Mouse (Mus musculus) midbrain, postnatal 0 days (tissue): ENCODE data around the gene Rab3c. TPM values are rescaled to one million over a fixed set of nuclear protein-coding genes. Genes with fewer than 3 reads are reported as not detected.

Experiments
- ATAC-seq: fragments of 200-750 bp; cut with Nextera tagmentation; 2 replicates; pipeline ENCODE4 v1.8.0; 2017; ENCODE audit warnings: moderate number of reproducible peaks, mild to moderate bottlenecking, moderate TSS enrichment, moderate library complexity; ENCODE audit not compliant: low FRiP score
- DNase-seq: peaks from one replicate; pipeline ENCODE4 v3.0.0-alpha.2; 2015; ENCODE audit warnings: low spot score
- H3K27ac ChIP-seq: fragments of 300-500 bp; sonication (generic); 2 replicates; pipeline ENCODE4 v1.5.1; 2014; ENCODE audit warnings: low read depth, mild to moderate bottlenecking, low read length, mixed read lengths
- H3K27me3 ChIP-seq: fragments of 300-500 bp; sonication (generic); 2 replicates; pipeline ENCODE4 v1.6.1; 2014; ENCODE audit warnings: low read length, control low read depth, mixed read lengths; ENCODE audit not compliant: insufficient read depth
- H3K36me3 ChIP-seq: fragments of 300-500 bp; sonication (generic); 2 replicates; pipeline ENCODE4 v1.6.1; 2014; ENCODE audit warnings: low read length, control low read depth, mixed read lengths; ENCODE audit not compliant: insufficient read depth
- H3K4me1 ChIP-seq: fragments of 300-500 bp; sonication (generic); 2 replicates; pipeline ENCODE4 v1.6.1; 2014; ENCODE audit warnings: mild to moderate bottlenecking, control low read depth, antibody characterized with exemption, low read length, mixed read lengths; ENCODE audit not compliant: insufficient read depth
- H3K4me2 ChIP-seq: fragments of 300-500 bp; sonication (generic); 2 replicates; pipeline ENCODE4 v1.6.1; 2014; ENCODE audit warnings: low read depth, mild to moderate bottlenecking, low read length, mixed read lengths; ENCODE audit not compliant: poor library complexity, severe bottlenecking
- H3K4me3 ChIP-seq: fragments of 300-500 bp; sonication (generic); 2 replicates; pipeline ENCODE4 v1.5.1; 2014; ENCODE audit warnings: low read depth, mild to moderate bottlenecking, low read length, moderate library complexity
- H3K9ac ChIP-seq: fragments of 300-500 bp; sonication (generic); replicated peaks from 2 replicates; pipeline ENCODE4 v1.6.1; 2014; ENCODE audit warnings: mild to moderate bottlenecking, low read length, moderate library complexity, mixed read lengths; ENCODE audit not compliant: poor library complexity, severe bottlenecking
- H3K9me3 ChIP-seq: fragments of 300-500 bp; sonication (generic); 2 replicates; pipeline ENCODE4 v1.6.1; 2016; ENCODE audit warnings: low read length, control low read depth
- CTCF ChIP-seq: IDR thresholded peaks from 2 replicates; pipeline ENCODE4 v1.5.1; 2016; ENCODE audit warnings: antibody characterized with exemption, mild to moderate bottlenecking
- WGBS: fragments of 180-500 bp; shearing (Covaris S2); extraction: QIAGEN DNeasy Blood & Tissue Kit; methylation state at CpG from one replicate; pipeline ENCODE4 v1.1.7; 2014; 5-methylcytosine and 5-hydroxymethylcytosine counted together
- polyA plus RNA-seq: library from polyadenylated mRNA; unstranded; fragments of >200 nt; fragmentation: Nextera tagmentation; extraction: Ambion mirVana; gene quantifications from 2 replicates; pipeline ENCODE4 v1.2.1, GENCODE M21; 2015
- total RNA-seq: library from RNA; depleted of rRNA; stranded (reverse); fragments of >200 nt; gene quantifications from 2 replicates; pipeline ENCODE4 v1.2.3, GENCODE M21; 2014

Rab3c gene
- total and polyA plus RNA-seq, 2 experiments from 2014 or later, result 164 to 168 TPM

- H3K4me2 ChIP-seq, result no peak overlapping the region
Observed at GRCm38 (mm10) chr13:110175651-110176050, 105.1 kb downstream of the Rab3c start.

GRCm38 (mm10) chr13:110169669-110170068, 111.1 kb downstream of the Rab3c start:
- WGBS, result 25% methylated on average over 3 of the region's 3 CpGs
- H3K9me3 ChIP-seq, result no peaks in the 10 kb centered on the region
- H3K4me1 ChIP-seq, result peaks cover 4% of the 10 kb centered on the region; the same call in 1 of the 2 replicates
- no peak overlapping the region for H3K9ac ChIP-seq
- no peak overlapping the region for H3K27ac ChIP-seq
- ATAC-seq (no peak), DNase-seq (peak; percentile 38)
- no peak overlapping the region for H3K4me3 ChIP-seq
- H3K4me2 ChIP-seq, result no peak overlapping the region
- TF ChIP-seq CTCF, result no peak
- H3K36me3 ChIP-seq, result no peaks in the 10 kb centered on the region
- H3K27me3 ChIP-seq, result no peaks in the 10 kb centered on the region

More at GRCm38 (mm10) chr13:110175651-110176050, 105.1 kb downstream of the Rab3c start:
- DNase-seq (no peak), ATAC-seq (no peak)
- no peak overlapping the region for H3K4me3 ChIP-seq
- 80% methylated on average over 6 of the region's 6 CpGs for WGBS
- TF ChIP-seq CTCF, result no peak
- no peaks in the 10 kb centered on the region for H3K4me1 ChIP-seq
- no peaks in the 10 kb centered on the region for H3K27me3 ChIP-seq
- no peaks in the 10 kb centered on the region for H3K9me3 ChIP-seq
- H3K27ac ChIP-seq, result no peak overlapping the region
- no peaks in the 10 kb centered on the region for H3K36me3 ChIP-seq
- H3K9ac ChIP-seq, result no peak overlapping the region

- H3K4me3 ChIP-seq, result no peak overlapping the region
- H3K36me3 ChIP-seq, result no peaks in the 10 kb centered on the region
- 35% methylated on average over 4 of the region's 4 CpGs for WGBS
- H3K27ac ChIP-seq, result no peak overlapping the region; the same call in 1 of the 2 replicates
- H3K4me1 ChIP-seq, result peaks cover 4% of the 10 kb centered on the region; the same call in 1 of the 2 replicates
- H3K4me2 ChIP-seq, result no peak overlapping the region
- TF ChIP-seq CTCF, result no peak
- no peaks in the 10 kb centered on the region for H3K9me3 ChIP-seq
- ATAC-seq, result no peak
- H3K9ac ChIP-seq, result no peak overlapping the region
- no peaks in the 10 kb centered on the region for H3K27me3 ChIP-seq
- DNase-seq, result no peak
Observed at GRCm38 (mm10) chr13:110169152-110169551, 111.6 kb downstream of the Rab3c start.

- H3K4me1 ChIP-seq, result peaks cover 4% of the 10 kb centered on the region; the same call in 1 of the 2 replicates
- no peaks in the 10 kb centered on the region for H3K27me3 ChIP-seq
- ATAC-seq (no peak), DNase-seq (no peak)
- no peak overlapping the region for H3K4me2 ChIP-seq
- 63% methylated on average over 4 of the region's 4 CpGs for WGBS
- no peak for TF ChIP-seq CTCF
- no peaks in the 10 kb centered on the region for H3K36me3 ChIP-seq
- H3K4me3 ChIP-seq, result no peak overlapping the region
- no peak overlapping the region for H3K9ac ChIP-seq
- no peaks in the 10 kb centered on the region for H3K9me3 ChIP-seq
- peak overlapping the region; percentile 38; the same call in 1 of the 2 replicates for H3K27ac ChIP-seq
Observed at GRCm38 (mm10) chr13:110168570-110168969, 112.2 kb downstream of the Rab3c start.

GRCm38 (mm10) chr13:110166622-110167330, 114.0 kb downstream of the Rab3c start:
- DNase-seq (peak; percentile 82), ATAC-seq (peak; percentile 70; the same call in 1 of the 2 replicates)
- no peaks in the 10 kb centered on the region for H3K36me3 ChIP-seq
- no peak overlapping the region for H3K4me2 ChIP-seq
- H3K9me3 ChIP-seq, result no peaks in the 10 kb centered on the region
- peak overlapping the region; percentile 32; the same call in 1 of the 2 replicates for H3K27ac ChIP-seq
- no peaks in the 10 kb centered on the region for H3K27me3 ChIP-seq
- no peak for TF ChIP-seq CTCF
- no peak overlapping the region for H3K9ac ChIP-seq
- H3K4me1 ChIP-seq, result peaks cover 4% of the 10 kb centered on the region; the same call in 1 of the 2 replicates
- no peak overlapping the region for H3K4me3 ChIP-seq
- WGBS, result 45% methylated on average over 3 of the region's 3 CpGs

GRCm38 (mm10) chr13:110159980-110160379, 120.8 kb downstream of the Rab3c start:
- Histone ChIP-seq H3K4me2 (no peak overlapping the region), H3K4me3 (no peak overlapping the region), H3K27me3 (no peaks in the 10 kb centered on the region), H3K9ac (no peak overlapping the region), H3K36me3 (no peaks in the 10 kb centered on the region), H3K4me1 (peaks cover 3% of the 10 kb centered on the region; the same call in 1 of the 2 replicates), H3K27ac (peak overlapping the region; percentile 27; the same call in 1 of the 2 replicates), H3K9me3 (no peaks in the 10 kb centered on the region)
- ATAC-seq, result no peak
- 33% methylated on average over 4 of the region's 4 CpGs for WGBS
- TF ChIP-seq CTCF, result no peak
- no peak for DNase-seq
